15 mouse cellular contexts compared by ENCODE assay signal in genomic region chr2:166003004-166003403, GRCm38 (mm10). TPM values are rescaled to one million over a fixed set of nuclear protein-coding genes. Genes with fewer than 3 reads are reported as not detected.
DNase-seq lines count a peak whose midpoint lies in the region; ATAC-seq and TF ChIP-seq lines count a peak whose summit lies in the region.
"Had no signal": no experiment of that assay in that cellular context is flagged by ENCODE, and none has a peak within 500 bp of the region (broad histone marks: within the 10 kb centered on the region; RNA-seq: fewer than 3 reads in every experiment).

No protein-coding gene starts in this region.

- TF ChIP-seq RAD21 in MEL (IDR thresholded peaks at IDR 0.05; ENCODE audit: low read depth, low read length): no peak; the same call in 1 of the 2 replicates

- H3K36me3 ChIP-seq in MEL (ENCODE audit: control insufficient read depth in 1 of 2, insufficient read depth in 2 of 2, low read length in 2 of 2): no peaks in the 10 kb centered on the region
- H3K36me3 ChIP-seq: forebrain, embryonic 10.5 days; hindbrain, embryonic 15.5 days; kidney, embryonic 15.5 days; limb, embryonic 15.5 days; midbrain, embryonic 13.5 days had no signal

- H3K27ac ChIP-seq in layer of hippocampus, adult 2 months: no peak overlapping the region
- H3K27ac ChIP-seq in MEL (ENCODE audit: control insufficient read depth, low read depth, low read length): no peak overlapping the region
- H3K27ac ChIP-seq: forebrain, embryonic 10.5 days; hindbrain, embryonic 15.5 days; kidney, embryonic 15.5 days; limb, embryonic 15.5 days; midbrain, embryonic 13.5 days had no signal

- no peaks in the 10 kb centered on the region for H3K9me3 ChIP-seq in MEL (replicated peaks; ENCODE audit: insufficient read depth, low read length)
- H3K9me3 ChIP-seq: forebrain, embryonic 10.5 days; hindbrain, embryonic 15.5 days; kidney, embryonic 15.5 days; limb, embryonic 15.5 days; midbrain, embryonic 13.5 days had no signal

- intact Hi-C loops in gastrocnemius, postnatal 36 days (cut with DNase I): no loop called here

- ATAC-seq in inflammation-experienced regulatory T-cells, adult 6 months: no peak
- ATAC-seq: midbrain, embryonic 13.5 days had no signal

- H3K79me2 ChIP-seq in MEL (ENCODE audit: control insufficient read depth, insufficient read depth, low read length, poor library complexity): peaks cover 5% of the 10 kb centered on the region; the same call in 1 of the 2 replicates

- no peaks in the 10 kb centered on the region for H3K27me3 ChIP-seq in MEL (ENCODE audit: control insufficient read depth in 1 of 2, insufficient read depth in 2 of 2, low read length in 2 of 2)
- H3K27me3 ChIP-seq: hindbrain, embryonic 15.5 days; kidney, embryonic 15.5 days; limb, embryonic 15.5 days; midbrain, embryonic 13.5 days had no signal

- no peak for TF ChIP-seq EP300 in MEL (IDR thresholded peaks at IDR 0.05; ENCODE audit: low read depth in 1 of 2, low read length in 2 of 2)

- H3K9ac ChIP-seq in MEL (ENCODE audit: control insufficient read depth, low read depth, low read length, poor library complexity, severe bottlenecking): no peak overlapping the region
- H3K9ac ChIP-seq: hindbrain, embryonic 15.5 days; kidney, embryonic 15.5 days; limb, embryonic 15.5 days; midbrain, embryonic 13.5 days had no signal

- no peaks in the 10 kb centered on the region for H3K4me1 ChIP-seq in MEL (ENCODE audit: control insufficient read depth in 1 of 2, insufficient read depth in 2 of 2, low read length in 2 of 2)

- no peak for TF ChIP-seq POLR2A in MEL (IDR thresholded peaks at IDR 0.05; ENCODE audit: control insufficient read depth in 1 of 2, insufficient read depth in 1 of 2, low read depth in 1 of 2, low read length in 2 of 2, poor library complexity in 1 of 2)

- peak; percentile 57 for TF ChIP-seq CTCF in layer of hippocampus, adult 2 months (conservative IDR thresholded peaks at IDR 0.05)
- peak in 2 of 3 experiments; percentile 9 to 13; a peak in 1 of 6 replicates for TF ChIP-seq CTCF in MEL (IDR thresholded peaks at IDR 0.05 in 2 of 3, conservative IDR thresholded peaks at IDR 0.05 in 1 of 3; ENCODE audit: control insufficient read depth in 1 of 3, insufficient read depth in 1 of 3, low read depth in 2 of 3, low read length in 3 of 3, poor library complexity in 1 of 3, severe bottlenecking in 1 of 3)

- no peak overlapping the region for H3K4me3 ChIP-seq in layer of hippocampus, adult 2 months
- no peak overlapping the region for H3K4me3 ChIP-seq in MEL (ENCODE audit: control insufficient read depth in 1 of 2, insufficient read depth in 1 of 2, low read depth in 2 of 2, low read length in 2 of 2)
- H3K4me3 ChIP-seq: forebrain, embryonic 10.5 days; hindbrain, embryonic 15.5 days; kidney, embryonic 15.5 days; limb, embryonic 15.5 days; midbrain, embryonic 13.5 days had no signal

- DNase-seq in gastrocnemius, adult 18-20 months (ENCODE audit: low spot score): peak; percentile 32
- DNase-seq in gastrocnemius, postnatal 36 days: no peak
- DNase-seq in layer of hippocampus, adult 2 months (ENCODE audit: low spot score in 2 of 2): no peak
- no peak for DNase-seq in layer of hippocampus, postnatal 25 days (ENCODE audit: extremely low spot score in 1 of 2, low spot score in 1 of 2)
- DNase-seq in 416B (ENCODE audit: low read depth): peak; percentile 61
- DNase-seq in MEL (ENCODE audit: low read depth, low spot score): no peak
- DNase-seq in ovary, adult 18-20 months (ENCODE audit: low spot score): no peak
- DNase-seq: cerebellum, adult 8-10 months; right cerebral cortex, postnatal 14 days had no signal

TF ChIP-seq in MEL, 35 proteins besides CTCF, POLR2A, EP300 and RAD21:
- no peak for TF ChIP-seq CHD2 (IDR thresholded peaks at IDR 0.05; ENCODE audit: low read length)
- peak; percentile 11; the same call in 1 of the 2 replicates for TF ChIP-seq SMC3 (IDR thresholded peaks at IDR 0.05; ENCODE audit: low read depth, low read length)

RNA-seq across cellular contexts. Expression of gene Ncoa3, which starts 10.6 kb away (rescaled TPM):
- total RNA-seq in gastrocnemius, adult 18-20 months (2021): 10 to 100 TPM; 14.6 to 20.4 TPM
- total RNA-seq in gastrocnemius, postnatal 36 days (2021): 10 to 100 TPM; 13.5 to 13.9 TPM
- 10 to 100 TPM; 27.8 to 37.7 TPM for total RNA-seq in layer of hippocampus, adult 2 months (2021)
- 10 to 100 TPM; 29.7 to 34.3 TPM for total RNA-seq in layer of hippocampus, postnatal 25 days (2021)
- total RNA-seq in MEL (2012; rRNA removed): 5.7 and 6.7 TPM in 2 replicates
- polyA plus RNA-seq in MEL (2012; ENCODE audit: insufficient read depth in 1 of 2, insufficient read length in 2 of 2, low read depth in 1 of 2, low replicate concordance in 2 of 2, missing spikeins in 1 of 2): 10 to 100 TPM; 10.3 to 19.8 TPM
- polyA plus RNA-seq in inflammation-experienced regulatory T-cells, adult 6 months (2017; shearing (Covaris generic)): 10 to 100 TPM; 36.0 to 74.1 (median 67.4) TPM

Comparison
In these comparisons a context has a peak if more than half of its experiments do, and no peak if none do; other contexts are left out.
1. DNase-seq: peak in gastrocnemius, adult 18-20 months (single experiment) and 416B (single experiment); none in gastrocnemius, postnatal 36 days (0 of 2), layer of hippocampus, adult 2 months (0 of 2), layer of hippocampus, postnatal 25 days (0 of 2), MEL (single experiment) and ovary, adult 18-20 months (single experiment).